Mouse (Mus musculus) left cerebral cortex, postnatal 4 days (tissue): Measurements from ENCODE around the gene Sp7. TPM values are rescaled to one million over a fixed set of nuclear protein-coding genes. Genes with fewer than 3 reads are reported as not detected.
A peak's percentile ranks its signal among the peaks of the same experiment; 100 is the strongest.

ENCODE experiments used
- DNase-seq: peaks from one replicate; pipeline ENCODE4 v3.0.0-alpha.2; 2022
- intact Hi-C: fragments of 180-260 bp; cut with DNase I; formaldehyde crosslinking; loops from one replicate; pipeline ENCODE4 v1.15.1; 2025
- total RNA-seq, 2 experiments: library from RNA; stranded (reverse); gene quantifications; 2 replicates each; pipeline ENCODE4 v1.2.3; 2021

Sp7 gene
- total RNA-seq = under 1 TPM; 0.24 to 0.56 TPM

- no peak for DNase-seq
- intact Hi-C loops = no loop called here
Observed at GRCm38 (mm10) chr15:102366733-102367344, at the start of gene Sp7. Gene Sp7, minus strand, starts transcription at chr15:102367182.

GRCm38 (mm10) chr15:102413687-102414086 lies 46.7 kb upstream of the Sp7 start:
- intact Hi-C loops = no loop called here
- no peak for DNase-seq

- intact Hi-C loops = no loop called here
- DNase-seq = no peak
Observed at GRCm38 (mm10) chr15:102411077-102411476, 44.1 kb upstream of the Sp7 start.

- intact Hi-C loops = no loop called here
Observed at GRCm38 (mm10) chr15:102409286-102409685, 42.3 kb upstream of the Sp7 start.

GRCm38 (mm10) chr15:102408558-102409130 lies 41.7 kb upstream of the Sp7 start:
- no peak for DNase-seq
- intact Hi-C loops = no loop called here

More at GRCm38 (mm10) chr15:102409286-102409685, 42.3 kb upstream of the Sp7 start:
- DNase-seq = no peak

- DNase-seq = no peak
- intact Hi-C loops = no loop called here
Observed at GRCm38 (mm10) chr15:102407681-102408557, 40.9 kb upstream of the Sp7 start.

- DNase-seq = no peak
- intact Hi-C loops = no loop called here
Observed at GRCm38 (mm10) chr15:102406912-102407580, 40.1 kb upstream of the Sp7 start.

- intact Hi-C loops = no loop called here
- DNase-seq = peak; percentile 76
Observed at GRCm38 (mm10) chr15:102406196-102406911, 39.4 kb upstream of the Sp7 start.

- intact Hi-C loops = no loop called here
- DNase-seq = peak; percentile 98
Observed at GRCm38 (mm10) chr15:102405489-102406195, 38.7 kb upstream of the Sp7 start, which contains the start of gene Sp1. Gene Sp1, plus strand, starts transcription at chr15:102406143.

GRCm38 (mm10) chr15:102404608-102405488 lies 37.9 kb upstream of the Sp7 start:
- intact Hi-C loops = no loop called here
- DNase-seq = no peak

GRCm38 (mm10) chr15:102402210-102402609 lies 35.2 kb upstream of the Sp7 start:
- intact Hi-C loops = no loop called here
- no peak for DNase-seq

GRCm38 (mm10) chr15:102401278-102401677 lies 34.3 kb upstream of the Sp7 start:
- intact Hi-C loops = no loop called here
- no peak for DNase-seq

GRCm38 (mm10) chr15:102400476-102401045 lies 33.6 kb upstream of the Sp7 start:
- intact Hi-C loops = no loop called here
- no peak for DNase-seq

- peak; percentile 63 for DNase-seq
- intact Hi-C loops = no loop called here
Observed at GRCm38 (mm10) chr15:102399229-102400221, 32.5 kb upstream of the Sp7 start.

- intact Hi-C loops = no loop called here
- no peak for DNase-seq
Observed at GRCm38 (mm10) chr15:102398629-102399028, 31.6 kb upstream of the Sp7 start.

GRCm38 (mm10) chr15:102395061-102395460 lies 28.1 kb upstream of the Sp7 start:
- intact Hi-C loops = no loop called here
- DNase-seq = no peak

- no peak for DNase-seq
- intact Hi-C loops = no loop called here
Observed at GRCm38 (mm10) chr15:102393584-102394014, 26.6 kb upstream of the Sp7 start.
